Mouse (Mus musculus): ENCODE measurements around the gene Cox20. TPM values are rescaled to one million over a fixed set of nuclear protein-coding genes. Genes with fewer than 3 reads are reported as not detected.
A peak's percentile ranks its signal among the peaks of the same experiment; 100 is the strongest.

The Cox20 gene
- total RNA-seq, 2 experiments from 2014 or later = 33.3 to 63.8 TPM

GRCm38 (mm10) chr1:178369272-178369651 is 50.3 kb downstream of the Cox20 start:
- Histone ChIP-seq H3K27ac (peak overlapping the region; percentile 91), H3K4me3 (peak overlapping the region; percentile 75)
- peak; percentile 63 for DNase-seq
- no peak for TF ChIP-seq CTCF (IDR thresholded peaks at IDR 0.05)
- intact Hi-C loops (cut with DNase I) = loop anchor here (2.0 kb wide), 1 partner anchor 36 kb away; no protein-coding TSS in a partner anchor

Small RNA genes lying within 50 kb of the gene (microRNA-seq; reads per million reads assigned to microRNA genes)
- not detected for gene Gm27458

Other genes with a start within 250 kb of the Cox20 start
- gene Desi2, start 131.7 kb upstream of the Cox20 start, total RNA-seq (2021) = 10 to 100 TPM; 33.0 to 40.9 TPM
- gene Hnrnpu, start 18.7 kb downstream of the Cox20 start, total RNA-seq (2021) = 100 to 1,000 TPM; 135 to 140 TPM
- gene Efcab2, start 87.0 kb downstream of the Cox20 start, total RNA-seq (2021) = 10 to 100 TPM; 14.7 to 15.9 TPM
- gene Kif26b, start 210.0 kb downstream of the Cox20 start, total RNA-seq (2021) = 1 to 10 TPM; 1.9 to 3.5 TPM

All from gastrocnemius, adult 2 months (tissue).